Mouse (Mus musculus) ES-E14 (cell line): ENCODE data around the gene Rab1b. TPM values are rescaled to one million over a fixed set of nuclear protein-coding genes. Genes with fewer than 3 reads are reported as not detected.
A peak's percentile ranks its signal among the peaks of the same experiment; 100 is the strongest.
"Not testable (repeated sequence)": the region's sequence is repeated elsewhere in the genome, so short reads cannot be mapped to it uniquely, and the experiment has no call there.

ENCODE experiments used
- DNase-seq: peaks from one replicate; pipeline ENCODE4 v3.0.0-alpha.2; 2013; ENCODE audit warnings: low read depth, low spot score
- H3K27ac ChIP-seq: 2 replicates; pipeline ENCODE4 v1.5.1; 2012; ENCODE audit warnings: low read depth, mild to moderate bottlenecking, low read length, moderate library complexity, mixed read lengths; ENCODE audit not compliant: poor library complexity, insufficient read depth, severe bottlenecking
- H3K36me3 ChIP-seq: 2 replicates; pipeline ENCODE4 v1.6.1; 2012; ENCODE audit warnings: mild to moderate bottlenecking, low read length, moderate library complexity, mixed read lengths; ENCODE audit not compliant: control insufficient read depth, poor library complexity, insufficient read depth, severe bottlenecking
- H3K4me1 ChIP-seq, 2 experiments: fragments of 150-350 bp in 1 of 2; sonication (generic) in 1 of 2; 2 replicates each; pipeline ENCODE4 v1.6.1; 2012; ENCODE audit warnings: low read length in 2 of 2, mild to moderate bottlenecking in 1 of 2, mixed read lengths in 1 of 2; ENCODE audit not compliant: control insufficient read depth in 2 of 2, insufficient read depth in 2 of 2, poor library complexity in 1 of 2
- H3K4me3 ChIP-seq, 2 experiments: fragments of 150-350 bp in 1 of 2; sonication (generic) in 1 of 2; 2 replicates each; pipeline ENCODE4 v1.5.1; 2012; ENCODE audit warnings: low read length in 2 of 2, low read depth in 1 of 2, mild to moderate bottlenecking in 1 of 2, mixed read lengths in 1 of 2; ENCODE audit not compliant: insufficient read depth in 1 of 2, poor library complexity in 1 of 2, severe bottlenecking in 1 of 2
- H3K9ac ChIP-seq: 2 replicates; pipeline ENCODE4 v1.6.1; 2012; ENCODE audit warnings: low read depth, mild to moderate bottlenecking, low read length, mixed read lengths; ENCODE audit not compliant: poor library complexity, insufficient read depth, severe bottlenecking
- H3K9me3 ChIP-seq: fragments of 150-350 bp; sonication (generic); 2 replicates; pipeline ENCODE4 v1.6.1; 2012; ENCODE audit warnings: low read depth, mild to moderate bottlenecking, low read length; ENCODE audit not compliant: control insufficient read depth, insufficient read depth
- CHD2 ChIP-seq: IDR thresholded peaks from 2 replicates; pipeline ENCODE4 v1.6.1; 2014; ENCODE audit warnings: mild to moderate bottlenecking, low read depth, low read length, inconsistent platforms
- HCFC1 ChIP-seq: IDR thresholded peaks from 2 replicates; pipeline ENCODE4 v1.6.1; 2012; ENCODE audit warnings: low read length, inconsistent platforms, borderline replicate concordance; ENCODE audit not compliant: insufficient read depth
- MAFK ChIP-seq: IDR thresholded peaks from 2 replicates; pipeline ENCODE4 v1.6.1; 2014; ENCODE audit warnings: mild to moderate bottlenecking, low read depth, low read length, inconsistent platforms; ENCODE audit not compliant: insufficient read depth
- ZC3H11A ChIP-seq: IDR thresholded peaks from 2 replicates; pipeline ENCODE4 v1.6.1; 2012; ENCODE audit warnings: low read depth, mild to moderate bottlenecking, inconsistent platforms, low read length, borderline replicate concordance
- ZNF384 ChIP-seq: IDR thresholded peaks from 2 replicates; pipeline ENCODE4 v1.6.1; 2012; ENCODE audit warnings: low read depth, low read length, inconsistent platforms
- in situ Hi-C, 2 experiments: fragments of 600-800 bp; cut with MboI; formaldehyde crosslinking; loops; one replicate each; pipeline ENCODE4 v1.15.1; 2025; ENCODE audit warnings: low sequenced_read_pairs in 2 of 2, inconsistent platforms in 1 of 2; ENCODE audit not compliant: unreplicated experiment in 2 of 2
- total RNA-seq: library from RNA; depleted of rRNA; stranded (reverse); fragments of 300-350 nt; gene quantifications from 2 replicates; pipeline ENCODE4 v1.2.3, GENCODE M21; 2012; rRNA removed

Gene Rab1b
- 78.5 and 96.9 TPM in 2 replicates for total RNA-seq

DNA sequence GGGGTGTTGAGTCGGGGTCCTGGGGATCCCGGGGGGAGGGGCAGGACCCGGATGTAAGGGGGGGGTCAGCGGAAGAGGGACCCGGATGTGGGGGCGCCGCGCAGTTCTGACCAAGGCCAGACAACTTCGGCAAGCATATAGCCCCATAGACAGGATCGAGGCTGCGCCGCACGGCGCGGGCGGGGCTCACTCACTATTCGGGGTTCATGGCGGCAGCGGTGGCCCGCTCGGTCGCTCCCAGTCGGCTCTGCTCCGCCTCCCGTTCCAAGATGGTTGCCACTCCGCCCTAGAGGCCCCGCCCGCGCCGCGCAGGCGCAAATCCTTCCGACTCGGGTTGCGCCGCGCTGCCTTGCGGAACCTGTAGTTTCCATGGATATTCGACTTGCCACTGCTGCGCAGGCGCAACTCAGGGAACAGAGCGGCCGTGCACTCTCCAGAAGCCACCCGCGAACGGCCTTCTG, at the start of gene Rab1b:
Rab1b (minus strand) TSS at position 342 of the 461 bp plus-strand sequence.
- TF ChIP-seq CHD2 = no peak
- peak; percentile 96 for TF ChIP-seq HCFC1
- no peak for TF ChIP-seq MAFK
- no peak for TF ChIP-seq ZNF384
- peaks cover 29% of the 10 kb centered on the region for H3K36me3 ChIP-seq
- in situ Hi-C loops = no loop called here
- no peaks in the 10 kb centered on the region for H3K9me3 ChIP-seq
- peak within 1 kb of the TSS; percentile 96 for H3K9ac ChIP-seq
- peak; percentile 96 for DNase-seq
- H3K4me3 ChIP-seq = peak within 1 kb of the TSS; percentile 89 to 97
- H3K4me1 ChIP-seq = peaks cover 0 to 17% of the 10 kb centered on the region in 2 experiments; a peak in 2 of 4 replicates
- peak within 1 kb of the TSS; percentile 88 for H3K27ac ChIP-seq

DNA sequence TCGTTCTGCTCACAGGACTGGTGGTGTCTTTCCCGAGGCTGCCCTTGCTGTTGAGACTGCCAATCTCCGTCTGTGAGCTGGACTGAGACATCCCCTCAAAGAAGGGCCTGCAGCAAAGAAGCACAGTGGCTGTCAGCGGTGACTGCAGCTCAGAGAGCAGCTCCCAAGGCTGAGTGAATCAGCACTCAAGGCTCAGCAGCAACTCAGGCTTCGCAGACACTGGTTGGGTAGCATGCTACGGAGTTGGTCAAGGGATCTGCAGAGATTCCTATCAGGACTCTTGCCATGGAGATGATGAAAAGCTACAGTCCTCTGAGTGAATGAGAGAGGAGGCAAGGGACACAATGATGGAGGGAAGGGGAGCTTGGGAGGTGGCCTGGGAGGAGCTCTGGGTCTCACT, 45.4 kb upstream of the Rab1b start:
- in situ Hi-C loops = no loop called here
- Histone ChIP-seq H3K4me1 (no peaks in the 10 kb centered on the region), H3K36me3 (no peaks in the 10 kb centered on the region), H3K4me3 (no peak overlapping the region), H3K27ac (no peak overlapping the region), H3K9ac (no peak overlapping the region), H3K9me3 (no peaks in the 10 kb centered on the region)
- TF ChIP-seq HCFC1 (no peak), CHD2 (no peak), ZNF384 (no peak), MAFK (no peak), ZC3H11A (no peak)
- DNase-seq = no peak

DNA sequence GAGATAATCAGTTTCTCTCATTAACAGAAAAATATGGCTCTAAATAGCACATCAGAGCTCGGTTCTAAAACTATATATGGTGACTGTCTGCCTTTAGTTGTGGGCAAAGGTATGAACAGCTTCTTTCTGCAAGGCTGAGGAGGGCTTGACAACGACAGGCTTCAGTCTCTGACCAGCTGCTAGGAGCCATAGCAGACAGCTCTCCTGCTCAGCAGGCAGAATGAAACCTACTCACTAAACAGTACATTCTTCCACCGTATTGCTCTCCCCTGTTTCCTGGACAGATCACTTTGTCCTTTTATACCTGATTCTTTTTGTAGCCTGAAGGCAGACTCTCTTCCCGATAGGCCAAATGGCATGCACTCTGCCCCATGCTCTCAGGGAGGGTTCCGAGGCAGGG, 44.9 kb upstream of the Rab1b start:
- no peaks in the 10 kb centered on the region for H3K36me3 ChIP-seq
- TF ChIP-seq ZNF384 (no peak), MAFK (no peak), HCFC1 (no peak), ZC3H11A (no peak), CHD2 (no peak)
- H3K9ac ChIP-seq = no peak overlapping the region
- no peak overlapping the region for H3K27ac ChIP-seq
- in situ Hi-C loops = no loop called here
- no peaks in the 10 kb centered on the region for H3K9me3 ChIP-seq
- DNase-seq = no peak
- no peak overlapping the region for H3K4me3 ChIP-seq
- no peaks in the 10 kb centered on the region for H3K4me1 ChIP-seq

DNA sequence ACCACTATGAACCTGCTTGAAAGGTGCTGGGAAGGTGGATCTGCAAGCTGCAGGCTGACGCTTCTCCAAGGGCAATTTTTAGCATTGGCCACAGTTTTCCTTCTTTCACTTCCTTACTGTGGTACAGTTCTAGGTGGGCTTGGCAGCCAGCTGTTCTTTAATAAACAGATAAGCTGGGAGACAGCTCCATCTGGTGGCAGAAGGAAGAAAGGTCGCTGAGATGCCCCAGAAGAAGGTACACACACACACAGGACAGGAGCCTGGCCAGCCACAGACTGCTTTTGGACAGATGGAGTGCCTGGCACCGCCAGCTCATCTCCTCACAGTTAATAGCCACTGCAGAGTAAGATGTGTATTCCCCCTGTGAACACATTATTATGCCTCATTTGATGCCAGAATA, 44.5 kb upstream of the Rab1b start:
- no peak overlapping the region for H3K4me3 ChIP-seq
- no peak overlapping the region for H3K27ac ChIP-seq
- TF ChIP-seq ZC3H11A (peak; percentile 62), MAFK (no peak), HCFC1 (no peak)
- H3K9me3 ChIP-seq = no peaks in the 10 kb centered on the region
- H3K4me1 ChIP-seq = no peaks in the 10 kb centered on the region
- DNase-seq = peak; percentile 68
- no peak overlapping the region for H3K9ac ChIP-seq
- in situ Hi-C loops = no loop called here
- H3K36me3 ChIP-seq = no peaks in the 10 kb centered on the region

DNA sequence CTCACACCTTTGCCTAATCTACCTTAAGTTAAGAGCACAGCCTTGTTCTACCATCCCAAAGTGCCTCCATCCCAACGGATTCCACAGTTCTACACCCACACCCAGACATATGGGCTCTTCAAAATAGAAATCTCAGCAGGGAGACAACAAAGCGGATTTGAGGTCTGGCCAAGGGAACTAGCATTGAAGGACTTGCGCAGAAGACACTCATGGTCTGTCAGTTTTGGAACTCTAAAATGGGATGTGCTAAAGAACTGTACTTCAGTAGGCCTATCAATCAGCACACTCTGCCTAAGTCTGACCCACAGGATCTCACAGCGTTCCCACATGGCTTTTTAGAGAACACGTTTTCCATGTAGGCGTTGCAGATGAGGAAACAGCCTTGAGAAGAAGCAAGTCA, 43.5 kb upstream of the Rab1b start:
- H3K4me3 ChIP-seq = no peak overlapping the region
- H3K36me3 ChIP-seq = no peaks in the 10 kb centered on the region
- H3K9me3 ChIP-seq = no peaks in the 10 kb centered on the region
- in situ Hi-C loops = no loop called here
- H3K9ac ChIP-seq = no peak overlapping the region
- H3K4me1 ChIP-seq = no peaks in the 10 kb centered on the region
- DNase-seq = no peak
- H3K27ac ChIP-seq = no peak overlapping the region
- TF ChIP-seq CHD2 = no peak
- no peak for TF ChIP-seq MAFK
- TF ChIP-seq ZNF384 = no peak
- TF ChIP-seq ZC3H11A = no peak
- TF ChIP-seq HCFC1 = no peak

DNA sequence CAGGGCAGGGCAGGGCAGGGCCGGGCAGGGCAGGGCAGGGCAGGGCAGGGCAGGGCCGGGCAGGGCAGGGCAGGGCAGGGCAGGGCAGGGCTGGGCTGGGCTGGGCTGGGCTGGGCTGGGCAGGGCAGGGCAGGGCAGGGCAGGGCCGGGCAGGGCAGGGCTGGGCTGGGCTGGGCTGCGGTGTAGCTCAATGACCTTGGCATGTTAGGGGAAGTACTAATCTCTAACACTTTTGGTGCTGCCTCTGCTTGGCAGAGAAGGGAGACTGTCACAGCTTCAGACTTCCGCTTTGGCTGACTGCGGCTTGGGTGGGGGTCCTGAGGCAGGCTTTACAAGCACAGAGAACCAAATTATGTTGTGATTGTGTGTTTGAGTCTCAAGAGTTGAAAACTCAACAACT, 42.2 kb upstream of the Rab1b start:
- H3K36me3 ChIP-seq, H3K4me1 ChIP-seq, H3K9me3 ChIP-seq, H3K4me3 ChIP-seq, DNase-seq, in situ Hi-C loops, H3K9ac ChIP-seq: not testable (repeated sequence)
- H3K27ac ChIP-seq = peak overlapping the region; percentile 81
